Mouse (Mus musculus): ENCODE data around the gene Tescl.

Gene Tescl

DNA sequence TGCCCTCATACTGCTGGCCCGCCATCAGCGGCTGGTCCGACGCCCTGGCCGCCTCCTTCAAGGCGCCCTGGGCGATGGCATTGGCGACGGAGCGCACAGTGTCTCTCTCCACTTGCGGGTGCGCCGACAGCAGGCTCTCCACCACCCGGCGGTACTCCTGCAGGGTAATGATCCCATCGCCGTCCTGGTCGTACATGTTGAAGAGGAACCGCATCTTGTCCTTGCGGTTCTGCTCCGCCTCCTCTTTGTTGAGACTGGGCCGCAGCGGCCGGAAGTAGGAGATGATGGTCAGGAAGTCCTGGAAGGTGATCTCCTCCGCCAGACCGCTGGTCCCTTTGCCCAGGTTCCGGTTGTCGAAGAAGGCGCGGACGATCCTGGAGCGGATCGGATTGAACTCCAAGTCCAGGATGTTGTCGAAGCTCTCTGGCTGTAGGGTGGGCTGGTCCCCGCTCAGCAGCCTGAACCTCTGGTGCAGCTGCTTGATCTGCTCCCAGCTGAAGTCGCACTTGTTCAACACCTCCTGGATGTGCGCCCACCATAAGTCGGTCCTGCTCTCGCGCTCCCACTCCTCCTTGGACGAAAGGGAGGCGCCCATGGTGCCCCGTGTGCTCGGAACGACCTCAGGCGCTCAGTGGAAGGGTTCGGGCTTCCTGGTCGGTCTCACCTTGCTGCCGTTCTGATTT lies at the start of gene Tescl:
Tescl (minus strand) TSS at position 633 of the 683 bp plus-strand sequence.
- no peak for DNase-seq (ENCODE audit: low spot score)

GRCm38 (mm10) chr7:24382730-24383372 lies 49.1 kb upstream of the Tescl start:
- DNase-seq (ENCODE audit: low spot score), result no peak

- DNase-seq (ENCODE audit: low spot score), result no peak
Observed at GRCm38 (mm10) chr7:24380370-24380769, 46.6 kb upstream of the Tescl start.

DNA sequence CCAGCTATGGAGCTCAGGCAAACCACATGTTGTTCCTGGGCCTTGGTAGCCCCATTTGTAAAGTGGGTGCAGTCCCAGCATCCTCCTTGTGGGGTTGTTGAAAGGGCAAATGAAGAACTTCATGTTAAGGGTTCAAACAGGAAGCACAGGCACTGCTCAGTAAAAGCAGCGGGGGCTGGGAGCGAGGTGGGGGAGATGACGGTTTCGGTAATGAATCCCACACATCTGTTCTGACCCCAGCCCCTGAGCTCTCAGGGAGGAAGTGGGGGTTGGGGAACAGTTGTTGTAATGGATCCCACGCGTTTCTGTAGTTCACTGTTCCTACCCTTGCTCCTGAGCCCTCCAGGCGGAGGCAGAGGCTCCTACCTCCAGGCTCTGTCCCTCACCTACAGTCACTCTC lies 46.2 kb upstream of the Tescl start:
- no peak for DNase-seq (ENCODE audit: low spot score)

- no peak for DNase-seq (ENCODE audit: low spot score)
Observed at GRCm38 (mm10) chr7:24378049-24378701, 44.4 kb upstream of the Tescl start.

GRCm38 (mm10) chr7:24377091-24377865 lies 43.5 kb upstream of the Tescl start:
- DNase-seq (ENCODE audit: low spot score), result no peak

- no peak for DNase-seq (ENCODE audit: low spot score)
Observed at GRCm38 (mm10) chr7:24376456-24376855, 42.7 kb upstream of the Tescl start.

- no peak for DNase-seq (ENCODE audit: low spot score)
Observed at GRCm38 (mm10) chr7:24373538-24374379, 40.0 kb upstream of the Tescl start.

DNA sequence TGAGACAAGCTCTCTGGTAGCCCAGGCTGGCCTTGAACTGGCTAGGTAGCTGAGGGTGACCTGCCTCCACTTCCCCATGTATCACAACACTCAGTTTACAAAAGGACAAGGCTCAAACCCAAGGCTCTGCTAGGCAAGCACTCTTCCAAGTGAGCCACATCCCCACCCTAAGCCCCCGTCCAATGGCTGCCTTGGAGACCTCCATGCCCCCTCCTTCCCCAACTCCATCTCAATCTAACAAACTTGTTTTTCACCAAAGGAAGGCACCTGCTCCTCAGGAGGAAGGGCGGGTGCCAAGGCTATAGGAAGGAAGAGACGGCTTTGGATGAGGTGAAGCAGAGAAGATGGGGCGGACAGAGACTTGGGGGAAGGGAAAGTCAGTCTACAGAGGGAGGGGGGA lies 39.0 kb upstream of the Tescl start:
- DNase-seq (ENCODE audit: low spot score), result no peak

- DNase-seq (ENCODE audit: low spot score), result no peak
Observed at GRCm38 (mm10) chr7:24372300-24372699, 38.6 kb upstream of the Tescl start.

GRCm38 (mm10) chr7:24371809-24372145 lies 38.0 kb upstream of the Tescl start:
- DNase-seq (ENCODE audit: low spot score), result no peak

DNA sequence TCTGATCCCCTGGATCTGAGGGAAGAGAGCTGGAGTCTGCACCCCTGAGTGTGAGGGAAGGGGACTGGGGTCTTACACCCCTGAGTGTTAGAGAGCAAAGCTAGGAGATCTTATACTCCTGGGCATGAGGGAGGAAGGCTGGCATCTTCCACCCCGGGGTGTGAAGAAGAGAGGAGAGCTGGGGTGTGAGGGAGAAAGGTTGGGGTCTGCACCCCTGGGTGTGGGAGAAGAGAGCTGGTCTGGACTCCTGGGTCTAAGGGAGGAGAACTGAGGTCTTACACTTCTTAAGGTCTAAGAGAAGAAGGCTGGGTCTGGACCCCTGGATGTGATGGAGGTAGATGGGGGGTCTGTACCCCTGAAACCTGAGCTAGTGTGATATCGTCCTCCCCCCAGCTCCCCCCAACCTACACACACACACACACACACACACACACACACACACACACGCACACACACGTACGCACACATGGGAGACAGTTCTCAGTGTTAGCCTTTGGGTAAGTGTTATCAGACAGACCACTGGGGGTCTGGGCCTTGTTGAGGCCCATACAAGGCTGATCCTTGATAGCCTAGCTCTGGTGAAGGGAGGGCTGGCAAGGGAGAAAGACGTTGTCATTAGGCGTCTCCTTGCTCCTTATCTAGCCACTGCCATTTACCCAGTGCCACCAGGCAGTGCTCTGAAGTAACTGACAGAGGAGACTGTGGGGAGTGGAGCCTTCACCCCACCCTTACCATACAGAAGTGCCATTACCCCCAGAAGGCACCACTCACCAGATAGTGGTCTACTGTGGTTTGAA lies 37.5 kb upstream of the Tescl start:
- DNase-seq (ENCODE audit: low spot score), result no peak

- DNase-seq (ENCODE audit: low spot score), result no peak
Observed at GRCm38 (mm10) chr7:24369731-24370541, 36.2 kb upstream of the Tescl start, which contains the start of gene Kcnn4. Gene Kcnn4, plus strand, starts transcription at chr7:24370263.

GRCm38 (mm10) chr7:24368946-24369345 lies 35.2 kb upstream of the Tescl start:
- DNase-seq (ENCODE audit: low spot score), result no peak

DNA sequence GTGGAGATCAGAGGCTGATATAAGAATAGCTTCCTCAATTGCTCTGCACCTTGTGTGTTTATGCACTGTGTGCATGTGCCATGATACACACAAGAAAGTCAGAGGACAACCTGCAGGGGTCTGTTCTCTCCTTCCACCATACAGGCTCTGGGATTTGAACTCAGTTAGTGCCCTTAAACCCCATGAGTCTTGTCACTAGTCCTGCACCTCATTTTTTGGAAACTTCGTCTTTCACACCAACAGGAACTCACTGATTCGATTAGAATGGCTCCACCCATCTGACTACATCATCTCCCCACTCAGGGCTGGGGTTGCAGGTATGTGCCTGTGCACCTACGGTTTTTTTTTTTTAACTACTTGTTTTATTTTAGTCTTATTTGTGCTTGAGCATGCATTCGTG lies 34.5 kb upstream of the Tescl start:
- no peak for DNase-seq (ENCODE audit: low spot score)

GRCm38 (mm10) chr7:24366716-24367632 lies 33.2 kb upstream of the Tescl start:
- no peak for DNase-seq (ENCODE audit: low spot score)

GRCm38 (mm10) chr7:24365258-24366014 lies 31.7 kb upstream of the Tescl start:
- no peak for DNase-seq (ENCODE audit: low spot score)

DNA sequence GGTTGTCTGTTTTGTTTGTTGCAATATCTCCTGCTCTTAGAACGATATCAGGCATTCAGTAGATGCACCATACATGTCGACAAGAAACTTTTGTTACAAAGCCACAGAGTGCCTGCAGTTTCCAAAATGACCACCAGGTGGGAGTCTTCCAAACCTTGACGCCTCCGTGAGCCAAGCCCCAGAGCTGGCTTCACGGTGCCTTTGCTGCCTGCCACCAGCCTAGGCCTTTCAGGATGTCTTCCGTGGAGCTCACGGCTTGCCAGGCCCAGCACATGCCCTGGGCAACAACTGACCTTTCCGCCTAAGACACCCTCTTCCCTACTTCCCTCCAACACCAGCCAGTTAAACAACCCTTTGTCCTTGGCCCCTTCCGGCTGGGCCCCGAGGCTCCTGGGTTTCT lies 31.1 kb upstream of the Tescl start:
- peak; percentile 59 for DNase-seq (ENCODE audit: low spot score)

All from urinary bladder, postnatal 10 days (tissue).